Mouse (Mus musculus) spleen, adult 12 weeks (tissue): Measurements from ENCODE around the gene Pdcd11.

ENCODE experiments used
- DNase-seq: peaks from one replicate; pipeline ENCODE4 v3.0.0; 2022; ENCODE audit warnings: low spot score

Gene Pdcd11

GRCm38 (mm10) chr19:47090550-47091156 is at the start of gene Pdcd11, which contains the start of gene Usmg5:
Gene Pdcd11, plus strand, starts transcription at chr19:47090768.
Gene Usmg5, minus strand, starts transcription at chr19:47090647.
- DNase-seq = peak; percentile 82

- no peak for DNase-seq
These were observed 47.0 kb upstream of the Pdcd11 start for GRCm38 (mm10) chr19:47043608-47044007.

DNA sequence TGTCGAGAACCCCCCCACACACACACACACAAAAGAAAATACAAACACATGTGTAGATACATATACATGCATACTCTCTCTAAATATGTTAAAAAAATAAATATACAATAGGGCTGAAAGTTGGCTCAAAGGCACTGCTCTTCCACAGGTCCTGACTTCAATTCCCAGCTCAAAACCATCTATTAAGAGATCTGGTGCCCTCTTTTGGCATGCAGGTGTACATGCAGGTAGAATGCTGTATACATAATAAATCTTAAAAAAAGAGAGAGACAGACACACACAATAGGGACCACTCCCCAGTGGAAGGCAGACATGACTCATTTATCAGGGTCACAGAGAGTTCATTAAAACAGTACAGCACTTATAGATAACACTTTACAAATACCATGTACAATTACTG is 44.2 kb upstream of the Pdcd11 start:
- no peak for DNase-seq

DNA sequence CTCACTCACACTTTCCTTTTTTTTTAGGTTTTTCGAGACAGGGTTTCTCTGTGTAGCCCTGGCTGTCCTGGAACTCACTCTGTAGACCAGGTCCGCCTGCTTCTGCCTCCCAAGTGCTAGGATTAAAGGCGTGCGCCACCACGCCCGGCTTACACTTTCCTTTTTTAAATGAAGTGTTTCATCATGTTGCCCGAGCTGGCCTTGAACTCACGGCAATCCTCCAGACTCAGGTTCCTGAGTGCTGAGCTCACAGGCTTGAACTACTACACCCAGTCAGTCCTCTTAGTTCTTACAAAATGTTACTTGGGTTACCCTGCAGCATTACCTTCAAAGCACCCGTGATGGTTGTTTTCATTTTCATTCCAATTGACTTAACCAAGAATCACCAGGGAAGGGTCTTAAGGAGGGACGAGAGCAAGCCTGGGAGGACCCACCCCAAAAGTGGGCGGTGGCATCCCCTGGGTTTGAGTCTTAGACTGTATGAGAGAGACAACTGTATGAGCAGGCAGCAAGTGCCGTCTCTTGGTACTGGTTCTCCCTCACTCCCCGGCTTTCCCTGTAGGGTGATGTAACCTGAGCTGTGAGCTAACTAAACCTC is 43.2 kb upstream of the Pdcd11 start:
- no peak for DNase-seq

DNA sequence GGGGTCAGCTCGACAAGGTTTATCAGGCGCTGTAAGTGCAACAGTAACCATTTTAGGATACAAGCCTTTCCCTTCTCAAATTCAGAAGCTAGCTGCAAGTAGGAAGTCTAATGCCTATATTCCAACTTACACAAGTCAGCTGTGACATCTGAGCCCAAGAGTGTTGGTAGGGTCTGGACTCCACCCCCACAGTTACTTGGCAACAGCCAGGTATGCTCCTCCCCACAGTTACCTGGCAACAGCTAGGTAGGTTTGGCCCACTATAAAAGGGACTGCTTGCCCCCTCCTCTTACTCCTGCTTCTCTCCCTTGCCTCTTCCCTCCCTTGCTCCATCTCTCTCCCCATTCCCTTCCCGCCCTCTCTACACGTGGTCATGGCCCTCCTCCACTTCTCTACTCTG is 41.5 kb upstream of the Pdcd11 start:
- no peak for DNase-seq

DNA sequence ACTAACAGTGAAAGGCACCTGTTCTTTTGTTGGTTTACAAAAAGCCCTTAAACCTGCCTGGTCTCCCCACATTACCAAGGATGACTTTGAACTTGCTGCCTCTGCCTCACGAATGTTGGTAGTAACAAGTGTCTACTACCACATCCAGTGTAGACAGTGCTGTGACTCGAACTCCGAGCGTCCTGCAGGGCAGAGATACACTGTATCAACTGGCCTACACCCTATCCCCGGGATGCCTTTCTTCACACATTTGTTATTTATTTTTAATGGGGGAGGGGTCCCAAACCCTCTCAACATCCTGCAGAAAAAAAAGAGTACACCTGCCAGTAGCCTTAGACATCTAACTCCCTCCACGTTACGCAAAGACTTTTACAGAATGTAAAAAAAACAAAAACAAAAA is 40.7 kb upstream of the Pdcd11 start:
- no peak for DNase-seq

DNA sequence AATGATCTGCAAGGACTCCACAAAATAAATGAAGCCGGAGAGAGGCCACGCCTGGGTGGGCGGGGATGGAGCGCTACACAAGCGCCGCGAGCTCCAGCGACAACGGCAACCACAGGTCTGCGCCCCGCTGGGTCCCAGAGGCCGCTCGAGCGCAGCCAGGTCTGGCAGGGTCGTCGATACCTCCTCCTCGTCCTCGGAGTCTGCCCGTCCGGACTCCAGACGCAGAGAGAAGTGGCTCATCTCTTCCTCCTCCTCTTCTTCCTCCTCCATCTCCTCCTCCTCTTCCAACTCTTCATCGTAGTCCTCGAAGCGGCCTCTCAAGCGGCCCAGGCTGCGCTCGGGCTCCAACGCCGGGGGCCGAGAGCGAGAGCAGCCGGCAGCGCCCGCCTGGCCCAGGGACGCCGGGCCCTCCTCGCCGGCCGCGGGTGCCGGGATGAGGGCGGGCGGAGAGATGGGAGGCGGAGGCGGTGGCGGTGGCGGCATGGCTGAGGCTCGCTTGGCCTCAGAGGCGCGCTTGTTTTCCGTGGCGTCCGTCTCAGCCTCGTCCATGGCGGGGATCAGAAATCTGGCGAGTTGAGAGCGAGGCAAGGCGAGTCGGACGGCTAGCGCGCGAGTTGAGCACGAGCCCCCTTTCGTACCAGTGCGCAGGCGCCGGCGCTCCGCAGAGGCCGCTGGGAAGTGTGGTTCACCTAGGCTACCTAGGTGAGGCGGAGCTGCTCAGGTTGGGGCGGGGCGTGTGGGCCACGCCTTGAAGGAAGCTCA is 40.1 kb upstream of the Pdcd11 start, which contains the start of gene Pcgf6:
Gene Pcgf6 (minus strand): TSS at position 636 of the 762 bp plus-strand sequence.
- peak; percentile 67 for DNase-seq

DNA sequence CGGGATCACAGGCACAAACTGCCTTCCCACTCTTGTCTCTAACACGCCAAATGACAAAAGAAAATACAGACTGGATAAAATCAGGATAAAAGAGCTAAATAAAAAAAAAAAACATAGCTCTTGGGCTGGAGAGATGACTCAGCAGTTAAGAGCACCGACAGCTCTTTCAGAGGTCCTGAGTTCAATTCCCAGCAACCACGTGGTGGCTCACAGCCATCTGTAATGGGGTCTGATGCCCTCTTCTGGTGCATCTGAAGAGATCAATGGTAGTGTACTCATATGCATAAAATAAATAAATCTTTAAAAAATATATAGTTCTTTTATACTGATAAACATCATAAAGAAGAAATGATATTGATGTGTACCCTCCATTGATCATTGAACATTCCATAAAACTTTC is 37.6 kb upstream of the Pdcd11 start:
- no peak for DNase-seq

- no peak for DNase-seq
These were observed 37.1 kb upstream of the Pdcd11 start for GRCm38 (mm10) chr19:47053471-47053870.

DNA sequence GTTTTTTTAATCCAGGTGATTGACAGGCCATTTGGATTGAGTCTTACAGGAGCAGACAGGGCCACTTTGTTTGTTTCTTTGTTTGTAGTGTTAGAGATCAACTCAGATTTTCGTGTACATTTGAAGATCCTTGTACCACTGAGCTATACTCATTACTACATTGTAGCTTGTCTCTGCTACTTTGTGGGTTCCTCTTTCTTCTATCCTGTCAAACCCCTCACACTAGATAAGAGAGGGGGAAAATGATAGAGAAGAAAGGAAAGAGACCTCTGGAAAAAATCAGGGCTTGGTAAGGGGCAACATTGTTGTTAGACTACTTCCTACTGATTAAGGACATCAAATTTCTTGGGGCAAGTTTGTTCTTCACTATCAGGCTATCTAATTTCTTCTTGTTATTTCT is 32.9 kb upstream of the Pdcd11 start:
- DNase-seq = no peak

DNA sequence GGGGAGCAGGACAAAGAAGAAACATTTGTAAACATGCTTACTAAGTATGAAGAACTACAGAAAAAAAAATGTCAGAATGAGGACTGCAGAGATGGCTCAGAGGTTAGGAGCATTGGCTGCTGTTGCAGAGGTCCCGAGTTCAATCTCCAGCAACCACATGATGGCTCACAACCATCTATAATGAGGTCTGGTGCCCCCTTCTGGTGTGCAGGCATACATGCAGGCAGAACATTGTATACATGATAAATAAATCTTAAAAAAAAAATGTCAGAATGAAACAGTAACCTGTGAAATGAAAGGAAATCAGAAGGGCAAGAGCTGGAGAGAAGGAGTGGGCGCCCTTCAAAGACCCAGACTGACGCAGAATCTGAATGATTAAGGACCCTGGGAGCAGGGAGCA is 24.7 kb upstream of the Pdcd11 start:
- no peak for DNase-seq

DNA sequence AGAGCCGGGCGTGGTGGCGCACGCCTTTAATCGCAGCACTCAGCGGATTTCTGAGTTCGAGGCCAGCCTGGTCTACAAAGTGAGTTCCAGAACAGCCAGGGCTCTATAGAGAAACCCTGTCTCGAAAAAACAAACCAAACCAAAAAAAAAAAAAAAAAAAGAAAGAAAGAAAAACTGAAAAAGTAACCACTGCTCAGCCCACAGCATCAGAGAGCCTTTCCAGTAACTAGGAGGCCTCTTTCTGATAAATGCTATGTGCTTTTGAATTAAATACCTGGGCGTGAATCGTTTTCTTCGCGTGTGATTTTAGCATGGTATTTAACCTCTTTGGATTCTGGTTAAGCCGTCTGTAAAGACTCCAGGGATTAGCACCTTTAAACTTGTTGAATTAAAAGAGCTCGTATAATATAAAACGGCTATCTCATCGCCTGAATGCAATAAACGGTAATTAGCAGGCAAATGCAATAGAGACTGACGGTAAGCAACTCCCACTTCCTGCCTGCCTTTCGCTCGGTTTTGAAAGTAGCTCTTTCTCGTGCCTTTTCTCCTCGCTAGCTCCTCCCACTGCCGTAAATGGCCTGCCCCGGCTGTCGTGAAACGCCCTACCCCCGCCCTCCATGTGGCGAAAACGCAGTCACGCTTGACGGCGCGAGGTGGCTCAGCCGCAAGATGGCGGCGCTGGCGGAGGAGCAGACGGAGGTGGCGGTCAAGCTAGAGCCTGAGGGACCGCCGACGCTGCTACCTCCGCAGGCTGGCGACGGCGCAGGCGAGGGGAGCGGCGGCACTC is 23.3 kb upstream of the Pdcd11 start, which contains the start of gene Taf5:
Gene Taf5 (plus strand): TSS at position 651 of the 787 bp plus-strand sequence.
- peak; percentile 97 for DNase-seq

DNA sequence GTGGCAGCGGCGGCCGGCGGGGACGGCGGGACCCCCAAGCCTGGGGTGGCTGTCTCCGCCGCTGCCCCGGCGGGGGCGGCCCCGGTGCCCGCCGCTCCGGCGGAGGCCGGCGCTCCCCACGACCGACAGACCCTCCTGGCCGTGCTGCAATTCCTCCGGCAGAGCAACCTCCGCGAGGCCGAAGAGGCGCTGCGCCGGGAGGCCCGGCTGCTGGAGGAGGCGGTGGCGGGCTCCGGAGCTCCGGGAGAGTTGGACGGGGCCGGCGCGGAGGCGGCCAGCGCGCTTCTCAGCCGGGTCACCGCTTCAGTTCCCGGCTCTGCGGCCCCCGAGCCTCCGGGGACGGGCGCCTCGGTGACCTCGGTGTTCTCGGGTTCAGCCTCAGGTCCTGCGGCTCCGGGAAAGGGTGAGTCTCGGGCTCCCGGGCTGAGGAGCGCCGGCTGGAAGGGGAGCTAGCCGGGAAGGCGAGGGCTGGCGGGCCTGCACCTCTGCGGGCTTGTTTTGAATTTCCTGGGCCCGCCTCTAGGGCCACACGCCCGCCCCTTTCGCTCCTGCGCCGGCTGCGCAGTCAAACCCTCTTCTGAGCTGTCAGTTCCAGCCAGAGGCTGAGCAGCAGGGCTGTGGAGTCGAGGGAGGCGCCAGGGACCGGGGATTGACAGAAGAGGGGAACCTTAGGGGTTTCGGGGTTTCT is 22.5 kb upstream of the Pdcd11 start:
- peak; percentile 82 for DNase-seq

- no peak for DNase-seq
These were observed 2.3 kb upstream of the Pdcd11 start for GRCm38 (mm10) chr19:47088226-47088625.

DNA sequence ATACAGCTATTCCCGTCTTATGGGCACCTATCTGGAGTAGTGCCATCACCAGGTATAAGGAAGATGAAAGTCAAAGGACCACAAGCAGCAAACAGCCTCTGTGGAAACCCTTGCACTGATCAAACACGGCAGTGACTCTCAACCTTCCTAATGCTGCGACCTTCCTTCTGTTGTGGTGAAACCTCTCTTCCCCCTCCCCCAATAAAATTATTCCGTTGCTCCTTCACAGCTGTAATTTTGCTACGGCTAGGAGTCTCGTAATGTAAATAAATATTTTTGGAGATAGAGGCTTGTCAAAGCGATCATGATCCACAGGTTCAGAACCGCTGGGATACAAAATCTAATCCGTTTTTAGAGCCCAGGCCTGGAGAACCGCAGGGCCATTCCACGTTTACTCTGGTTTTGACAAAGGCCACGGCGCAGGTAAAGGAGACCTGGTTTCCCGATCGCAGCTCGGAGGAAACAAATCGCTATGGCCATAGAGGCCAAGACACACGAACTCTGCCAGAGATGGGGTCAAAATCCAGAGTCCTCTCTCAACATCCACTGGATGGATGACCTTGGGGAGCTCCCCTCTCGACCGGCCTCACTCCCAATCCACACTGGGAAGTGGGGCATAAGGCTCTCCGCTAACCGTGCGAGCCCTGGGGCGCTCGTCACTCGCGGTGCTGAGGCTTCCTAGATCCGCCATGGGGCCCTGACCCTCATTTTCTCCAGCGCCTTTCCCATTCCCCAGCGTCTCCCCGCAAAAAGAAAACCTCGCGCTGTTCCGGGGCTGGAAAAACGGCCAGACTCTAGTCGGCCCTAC is 646 bp upstream of the Pdcd11 start:
- peak; percentile 7 for DNase-seq

- DNase-seq = no peak
These were observed 10.5 kb downstream of the Pdcd11 start for GRCm38 (mm10) chr19:47101080-47101479.

GRCm38 (mm10) chr19:47104641-47105271 is 14.2 kb downstream of the Pdcd11 start:
- DNase-seq = no peak

GRCm38 (mm10) chr19:47118634-47119033 is 28.1 kb downstream of the Pdcd11 start:
- no peak for DNase-seq

DNA sequence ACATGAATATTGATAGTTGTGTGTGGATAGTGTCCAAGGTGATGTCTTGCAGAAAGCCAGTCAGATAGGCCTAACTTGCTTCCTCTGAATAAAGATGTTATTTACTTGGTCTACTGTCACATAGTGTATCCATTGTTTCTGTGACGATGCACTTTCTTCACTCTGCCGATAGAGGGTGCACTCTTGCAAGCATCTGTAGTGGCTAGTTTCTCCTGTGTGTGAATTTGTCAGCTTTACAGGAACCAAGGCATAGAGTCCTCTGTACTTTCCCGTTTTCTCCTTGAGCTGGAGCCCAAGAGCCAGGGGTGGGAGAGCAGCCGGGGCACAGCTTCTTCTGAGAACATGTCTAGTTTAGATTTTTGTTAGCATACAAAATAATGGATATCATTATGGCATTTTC is 30.5 kb downstream of the Pdcd11 start:
- no peak for DNase-seq

DNA sequence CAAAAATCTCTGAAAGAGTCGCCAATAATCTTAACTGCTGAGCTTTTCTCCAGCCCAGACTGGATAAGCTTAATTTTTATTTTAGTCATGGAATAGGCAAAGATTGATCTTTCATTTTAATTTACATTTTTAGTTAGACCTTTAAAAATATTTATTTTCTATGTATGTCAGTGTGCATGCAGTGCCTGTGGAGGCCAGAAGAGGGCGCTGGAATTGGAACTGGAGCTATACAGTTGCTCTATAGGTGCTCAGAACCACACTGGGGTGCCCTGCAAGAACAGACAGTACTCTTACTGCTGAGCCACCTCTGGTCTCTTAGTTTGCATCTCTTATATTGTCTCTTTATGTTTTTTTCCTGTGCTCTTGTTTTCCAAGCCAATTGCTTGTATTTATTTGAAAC is 32.2 kb downstream of the Pdcd11 start:
- peak; percentile 33 for DNase-seq
